Mouse (Mus musculus) embryonic facial prominence, embryonic 12.5 days (tissue): ENCODE data around the gene Frmd8. TPM values are rescaled to one million over a fixed set of nuclear protein-coding genes. Genes with fewer than 3 reads are reported as not detected.

Source experiments
- ATAC-seq: fragments of 200-750 bp; cut with Nextera tagmentation; 2 replicates; pipeline ENCODE4 v1.8.0; 2017; ENCODE audit not compliant: insufficient number of reproducible peaks, insufficient read depth, low FRiP score, low TSS enrichment
- H3K27ac ChIP-seq: fragments of 300-500 bp; sonication (generic); 2 replicates; pipeline ENCODE4 v1.5.1; 2016; ENCODE audit warnings: mild to moderate bottlenecking
- H3K27me3 ChIP-seq: fragments of 300-500 bp; sonication (generic); 2 replicates; pipeline ENCODE4 v1.6.1; 2016; ENCODE audit warnings: mild to moderate bottlenecking, moderate library complexity
- H3K36me3 ChIP-seq: fragments of 300-500 bp; sonication (generic); 2 replicates; pipeline ENCODE4 v1.6.1; 2016; ENCODE audit warnings: mild to moderate bottlenecking
- H3K4me1 ChIP-seq: fragments of 300-500 bp; sonication (generic); 2 replicates; pipeline ENCODE4 v1.6.1; 2016
- H3K4me2 ChIP-seq: fragments of 300-500 bp; sonication (generic); replicated peaks from 2 replicates; pipeline ENCODE4 v1.6.1; 2016; ENCODE audit warnings: mild to moderate bottlenecking, moderate library complexity
- H3K4me3 ChIP-seq: fragments of 300-500 bp; sonication (generic); 2 replicates; pipeline ENCODE4 v1.5.1; 2016; ENCODE audit warnings: mild to moderate bottlenecking
- H3K9ac ChIP-seq: fragments of 300-500 bp; sonication (generic); 2 replicates; pipeline ENCODE4 v1.6.1; 2016; ENCODE audit warnings: mild to moderate bottlenecking, moderate library complexity
- H3K9me3 ChIP-seq: fragments of 300-500 bp; sonication (generic); 2 replicates; pipeline ENCODE4 v1.6.1; 2016; ENCODE audit warnings: mild to moderate bottlenecking, moderate library complexity
- WGBS: fragments of 180-500 bp; shearing (Covaris S2); methylation state at CpG from one replicate; pipeline ENCODE4 v1.1.7; 2016; 5-methylcytosine and 5-hydroxymethylcytosine counted together
- polyA plus RNA-seq: library from polyadenylated mRNA; unstranded; fragments of >200 nt; fragmentation: Nextera tagmentation; extraction: Ambion mirVana; gene quantifications from 2 replicates; pipeline ENCODE4 v1.2.1, GENCODE M21; 2016

Frmd8 gene
- polyA plus RNA-seq, 1 experiment from 2014 or later = 41.4 TPM

DNA sequence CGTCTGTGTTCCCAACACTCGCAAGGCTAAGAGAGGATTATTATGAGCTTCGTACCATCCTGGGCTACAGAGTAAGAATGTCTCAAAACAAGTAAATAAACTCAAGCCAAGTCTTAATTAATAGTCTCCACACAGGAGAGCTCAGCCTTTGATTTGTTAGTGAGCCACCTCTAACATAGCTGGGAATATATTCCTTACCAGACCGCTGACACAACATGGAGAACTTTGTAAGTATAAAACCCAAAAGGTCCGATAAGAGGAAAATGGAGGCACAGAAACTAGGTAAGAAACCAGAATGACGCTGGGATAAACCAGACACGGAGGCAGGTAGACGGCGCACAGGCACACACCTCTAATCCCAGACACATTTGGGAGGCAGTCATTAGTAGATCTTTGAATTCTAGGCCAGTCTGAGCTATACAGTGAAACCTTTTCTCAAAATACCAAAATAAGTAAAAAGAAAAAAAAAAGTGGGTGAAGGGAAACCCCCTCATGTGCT, 34.1 kb downstream of the Frmd8 start:
- Histone ChIP-seq H3K27ac (no peak overlapping the region), H3K9ac (no peak overlapping the region), H3K9me3 (no peaks in the 10 kb centered on the region), H3K36me3 (no peaks in the 10 kb centered on the region), H3K4me2 (no peak overlapping the region), H3K4me1 (peaks cover 22% of the 10 kb centered on the region), H3K4me3 (no peak overlapping the region), H3K27me3 (no peaks in the 10 kb centered on the region)
- ATAC-seq = no peak
- WGBS = 90% methylated on average over 9 of the region's 9 CpGs

DNA sequence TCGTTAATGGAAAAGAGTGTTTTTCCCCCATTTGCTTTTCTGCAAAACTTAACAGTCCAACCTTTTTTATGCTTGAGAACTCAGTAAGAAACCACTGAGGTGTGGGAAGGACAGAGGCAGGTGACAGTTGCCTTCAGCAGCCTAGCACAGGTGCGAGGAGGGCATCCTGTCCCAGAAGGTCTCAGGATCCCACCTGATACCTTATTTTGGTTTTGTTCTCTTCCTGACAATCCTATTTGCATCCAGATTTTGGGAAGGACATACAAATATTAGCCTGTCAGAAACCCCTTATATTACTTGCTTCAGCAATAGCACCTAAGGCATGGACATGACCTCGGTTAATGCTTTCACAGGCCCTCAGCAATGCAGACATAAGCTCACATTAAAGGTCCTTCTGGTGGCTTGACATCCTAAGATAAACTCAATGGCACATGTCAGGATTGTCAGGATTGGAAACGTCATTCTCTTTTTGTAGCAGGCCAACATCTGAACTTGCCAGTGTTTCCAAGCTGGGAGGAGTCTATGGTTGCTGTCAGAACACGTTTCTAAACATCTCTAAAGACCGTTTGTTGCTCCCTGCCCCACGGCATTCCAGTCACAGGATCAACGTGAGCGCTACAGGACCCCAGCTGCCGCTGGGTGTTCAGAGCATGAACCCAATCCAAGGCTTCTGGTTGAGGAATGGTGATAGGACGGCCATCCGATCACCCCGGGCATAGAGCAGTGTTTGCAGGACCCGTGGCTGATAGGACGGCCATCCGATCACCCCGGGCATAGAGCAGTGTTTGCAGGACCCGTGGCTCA, 34.8 kb downstream of the Frmd8 start:
- H3K4me1 ChIP-seq = peaks cover 21% of the 10 kb centered on the region
- ATAC-seq = no peak
- H3K9me3 ChIP-seq = no peaks in the 10 kb centered on the region
- no peak overlapping the region for H3K9ac ChIP-seq
- H3K27me3 ChIP-seq = no peaks in the 10 kb centered on the region
- no peak overlapping the region for H3K4me3 ChIP-seq
- no peak overlapping the region for H3K4me2 ChIP-seq
- no peaks in the 10 kb centered on the region for H3K36me3 ChIP-seq
- 75% methylated on average over 18 of the region's 18 CpGs for WGBS
- H3K27ac ChIP-seq = no peak overlapping the region

DNA sequence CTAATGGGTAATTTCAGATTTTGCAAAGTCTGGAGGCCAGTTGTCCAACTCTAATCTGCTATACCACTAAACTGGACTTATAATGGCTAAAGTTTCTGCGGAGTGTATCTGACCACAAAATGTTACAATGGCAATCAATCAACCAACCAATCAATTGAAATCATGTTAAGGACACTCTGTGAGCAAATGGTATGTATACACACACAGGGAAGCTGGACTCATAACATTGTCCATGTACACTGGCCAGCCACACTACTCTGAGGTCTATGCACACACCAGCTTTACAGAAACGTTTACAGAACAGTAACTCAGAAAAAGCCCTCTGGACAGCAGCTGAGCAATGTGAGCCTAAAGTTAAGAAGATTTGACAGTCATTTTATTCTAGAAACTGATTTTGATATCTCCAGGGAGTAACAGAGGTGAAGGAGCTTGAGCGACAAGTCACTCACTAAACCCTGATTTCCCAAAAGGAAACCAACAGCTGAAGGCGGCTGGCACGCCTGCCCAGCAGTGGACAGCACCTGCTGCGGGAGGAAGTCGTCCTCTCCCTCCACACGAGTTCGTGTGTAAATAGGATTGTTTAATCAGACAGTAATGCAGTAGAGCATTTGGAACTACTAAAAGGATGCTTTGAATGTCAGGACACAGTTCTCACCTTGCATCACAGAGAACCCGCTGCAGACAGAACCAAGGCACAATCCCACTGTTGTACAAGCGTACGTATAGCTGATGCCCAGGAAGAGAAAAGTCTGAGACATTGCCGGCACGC, 35.6 kb downstream of the Frmd8 start:
- H3K36me3 ChIP-seq = no peaks in the 10 kb centered on the region
- H3K9ac ChIP-seq = no peak overlapping the region
- H3K27me3 ChIP-seq = no peaks in the 10 kb centered on the region
- no peak overlapping the region for H3K27ac ChIP-seq
- H3K4me3 ChIP-seq = no peak overlapping the region
- 71% methylated on average over 14 of the region's 14 CpGs for WGBS
- no peaks in the 10 kb centered on the region for H3K9me3 ChIP-seq
- no peak for ATAC-seq
- no peak overlapping the region for H3K4me2 ChIP-seq
- peaks cover 14% of the 10 kb centered on the region for H3K4me1 ChIP-seq

DNA sequence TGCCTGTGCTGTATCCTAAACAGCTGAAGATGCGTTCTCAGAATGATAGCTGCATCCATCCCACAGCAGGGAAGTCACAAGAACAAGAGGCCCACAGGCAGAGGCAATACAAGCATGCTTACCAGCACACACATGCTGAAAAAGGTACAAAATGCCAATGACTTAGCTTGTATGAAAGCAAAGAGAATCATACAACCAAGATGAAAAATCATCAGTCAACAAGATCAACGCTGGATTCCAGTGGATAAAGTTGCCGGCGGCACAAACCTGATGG, 36.2 kb downstream of the Frmd8 start:
- Histone ChIP-seq H3K4me1 (peaks cover 8% of the 10 kb centered on the region; the same call in 1 of the 2 replicates), H3K9ac (no peak overlapping the region), H3K4me3 (no peak overlapping the region), H3K9me3 (no peaks in the 10 kb centered on the region), H3K4me2 (no peak overlapping the region), H3K36me3 (no peaks in the 10 kb centered on the region), H3K27me3 (no peaks in the 10 kb centered on the region), H3K27ac (no peak overlapping the region)
- no peak for ATAC-seq
- WGBS = 86% methylated on average over 4 of the region's 4 CpGs

DNA sequence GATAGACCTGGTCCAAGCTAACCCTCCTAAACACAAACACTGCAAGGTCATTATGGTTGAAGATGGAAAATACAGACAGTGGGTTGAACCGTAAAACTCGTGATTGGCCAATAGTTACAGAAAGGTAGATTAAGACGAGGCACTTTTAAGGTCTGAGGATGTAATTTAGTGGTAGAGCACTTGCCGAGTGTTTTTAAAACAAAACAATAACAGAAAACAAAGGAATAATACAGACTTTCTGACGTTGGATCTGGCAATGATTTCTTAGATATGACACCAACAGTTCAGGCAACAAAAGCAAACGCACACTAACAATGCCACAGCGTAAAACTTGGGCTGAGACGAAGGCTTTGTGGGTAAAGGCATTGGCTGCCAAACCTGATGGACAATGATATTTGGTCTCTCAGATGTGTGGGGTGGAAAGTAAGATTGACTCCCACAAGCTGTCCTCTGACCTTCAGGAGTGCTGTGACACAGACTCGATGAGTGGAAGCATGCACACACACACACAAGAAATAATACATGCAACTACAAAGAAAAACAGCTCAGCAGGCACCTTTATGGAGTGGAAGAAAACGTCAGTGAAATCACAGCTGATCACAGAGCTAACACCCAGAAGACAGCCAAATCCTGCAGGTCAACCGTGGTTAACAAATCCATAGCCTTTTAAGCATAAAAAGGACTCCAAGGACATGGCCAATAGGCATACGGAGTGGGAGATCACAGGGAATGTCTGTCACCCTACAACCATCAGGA, 36.8 kb downstream of the Frmd8 start:
- Histone ChIP-seq H3K36me3 (no peaks in the 10 kb centered on the region), H3K4me3 (no peak overlapping the region), H3K9ac (no peak overlapping the region), H3K9me3 (no peaks in the 10 kb centered on the region), H3K27ac (no peak overlapping the region), H3K4me2 (no peak overlapping the region), H3K27me3 (no peaks in the 10 kb centered on the region), H3K4me1 (peaks cover 3% of the 10 kb centered on the region; the same call in 1 of the 2 replicates)
- ATAC-seq = no peak
- 83% methylated on average over 12 of the region's 12 CpGs for WGBS

DNA sequence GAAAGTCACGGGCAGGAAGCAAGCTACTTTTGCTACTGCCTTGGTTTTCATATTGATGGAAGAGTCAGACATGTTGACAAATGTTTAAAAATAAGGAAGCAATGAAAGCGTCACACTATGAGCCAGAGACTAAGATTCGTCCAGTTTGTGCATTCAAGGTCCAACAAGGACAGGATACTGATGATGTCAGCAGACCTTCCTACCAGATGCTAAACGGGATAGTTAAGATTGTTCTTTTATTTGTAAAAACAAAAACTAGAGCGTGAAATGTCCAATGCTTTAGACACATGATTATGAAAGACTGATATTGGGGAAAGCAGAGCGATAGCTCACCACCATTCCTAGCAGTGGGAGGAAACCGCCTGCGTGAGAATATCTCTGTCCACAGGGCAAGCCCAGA, 37.5 kb downstream of the Frmd8 start:
- H3K27me3 ChIP-seq = no peaks in the 10 kb centered on the region
- H3K9me3 ChIP-seq = no peaks in the 10 kb centered on the region
- ATAC-seq = no peak
- no peak overlapping the region for H3K9ac ChIP-seq
- whole genome bisulfite sequencing = 80% methylated on average over 8 of the region's 8 CpGs
- no peak overlapping the region for H3K4me2 ChIP-seq
- H3K27ac ChIP-seq = no peak overlapping the region
- H3K4me1 ChIP-seq = 0 out of 2 replicates have a peak, but pooled peaks cover 3% of the 10 kb centered on the region
- no peak overlapping the region for H3K4me3 ChIP-seq
- H3K36me3 ChIP-seq = no peaks in the 10 kb centered on the region

DNA sequence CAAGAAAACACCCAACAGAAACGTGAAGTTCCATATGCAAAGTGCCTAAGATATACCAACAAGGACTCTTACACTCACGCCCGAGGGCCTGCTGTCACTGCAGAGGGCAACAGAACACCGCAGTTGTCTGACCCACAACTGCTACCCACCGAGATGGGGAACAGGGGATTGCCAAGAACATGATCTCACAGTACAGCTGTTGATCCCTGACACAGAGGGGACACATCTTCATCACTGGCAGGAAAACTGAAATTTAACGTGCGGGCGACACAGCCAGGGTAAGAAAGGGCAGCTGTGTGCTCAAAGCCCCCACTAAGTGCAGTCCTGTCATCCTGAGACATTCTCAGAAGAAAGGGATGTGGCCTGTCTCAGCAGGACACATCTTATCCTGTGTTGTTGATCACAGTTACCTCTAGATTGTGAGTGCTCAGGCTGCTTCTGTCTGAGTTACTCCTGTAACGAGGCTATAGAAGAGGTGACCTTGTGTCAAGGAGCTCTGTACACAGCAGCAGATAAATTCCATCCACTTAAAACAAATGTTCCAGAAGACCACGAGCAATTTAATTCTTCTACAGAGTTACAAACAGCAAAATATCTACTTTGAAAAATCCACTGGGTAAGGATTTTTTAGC, 38.0 kb downstream of the Frmd8 start:
- no peak overlapping the region for H3K4me2 ChIP-seq
- H3K36me3 ChIP-seq = no peaks in the 10 kb centered on the region
- 0 out of 2 replicates have a peak, but pooled peaks cover 2% of the 10 kb centered on the region for H3K4me1 ChIP-seq
- whole genome bisulfite sequencing = 70% methylated on average over 10 of the region's 10 CpGs
- no peak overlapping the region for H3K27ac ChIP-seq
- H3K9me3 ChIP-seq = no peaks in the 10 kb centered on the region
- ATAC-seq = no peak
- H3K9ac ChIP-seq = no peak overlapping the region
- H3K4me3 ChIP-seq = no peak overlapping the region
- no peaks in the 10 kb centered on the region for H3K27me3 ChIP-seq

DNA sequence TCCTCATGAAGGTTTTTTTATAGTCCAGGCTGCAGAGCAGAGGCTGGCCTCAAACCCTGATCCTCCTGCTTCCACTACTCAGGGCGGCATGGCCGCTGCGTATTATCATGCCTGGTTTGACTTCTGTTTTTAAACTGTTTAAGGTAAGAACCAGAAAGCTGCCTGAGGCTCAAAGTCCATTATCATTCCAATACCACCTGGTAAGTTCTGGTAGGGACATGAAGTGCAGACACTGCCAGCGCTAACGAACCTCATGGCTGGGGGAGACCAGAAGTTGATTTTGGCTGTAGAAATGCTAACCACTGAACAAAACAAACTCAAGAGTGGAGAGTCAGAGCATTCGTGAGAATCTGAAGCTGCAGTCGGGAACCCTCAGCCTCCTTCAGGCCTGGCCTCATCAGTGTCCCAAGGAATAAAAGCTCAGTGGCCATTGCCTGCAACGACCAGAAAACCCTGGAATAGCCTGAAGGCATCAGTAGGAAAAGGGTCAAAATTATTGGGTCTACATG, 39.1 kb downstream of the Frmd8 start:
- WGBS = 74% methylated on average over 8 of the region's 8 CpGs
- no peaks in the 10 kb centered on the region for H3K27me3 ChIP-seq
- no peak overlapping the region for H3K9ac ChIP-seq
- no peak overlapping the region for H3K4me2 ChIP-seq
- H3K4me1 ChIP-seq = no peaks in the 10 kb centered on the region
- H3K36me3 ChIP-seq = no peaks in the 10 kb centered on the region
- no peak overlapping the region for H3K4me3 ChIP-seq
- no peaks in the 10 kb centered on the region for H3K9me3 ChIP-seq
- no peak for ATAC-seq
- no peak overlapping the region for H3K27ac ChIP-seq

DNA sequence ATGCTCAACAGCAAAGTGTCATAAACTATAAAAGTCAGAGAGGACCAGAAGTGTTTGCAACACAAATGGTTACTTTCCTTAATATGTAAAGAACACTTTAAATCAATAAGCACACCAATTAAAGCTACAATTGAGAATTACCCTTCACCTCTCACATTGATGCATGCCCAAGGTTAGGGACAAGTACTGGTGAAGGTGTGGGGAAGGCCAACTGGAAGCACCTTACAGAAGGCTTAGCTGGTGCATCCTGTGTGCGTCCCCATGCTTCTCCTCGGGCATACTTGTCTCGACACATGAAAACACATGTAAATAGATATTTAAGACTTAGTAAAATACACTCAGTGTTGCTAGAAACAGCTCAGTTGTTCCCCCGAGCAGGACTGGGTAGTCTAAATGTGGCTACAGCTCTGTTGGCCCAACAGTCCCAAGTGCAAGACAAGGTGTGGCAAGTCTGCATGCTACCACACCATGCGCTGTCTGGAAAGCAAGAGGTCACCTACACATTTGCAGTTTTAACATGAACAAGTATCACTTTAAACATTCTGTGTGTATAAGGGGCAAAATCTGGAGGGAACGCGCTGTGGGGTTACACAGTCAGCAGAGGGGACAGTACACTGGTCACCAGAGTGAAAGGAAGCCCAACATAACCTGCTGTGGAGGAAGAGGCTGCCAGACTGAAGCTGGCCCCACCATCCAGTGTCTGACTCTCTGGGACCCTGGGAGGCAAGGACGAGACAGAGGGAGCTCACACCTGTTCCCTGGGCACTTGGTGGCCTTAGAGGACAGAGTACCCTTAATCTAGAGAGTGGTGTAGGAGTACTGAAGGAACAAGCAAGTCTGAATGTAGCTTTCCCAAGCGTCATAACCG, 39.8 kb downstream of the Frmd8 start:
- ATAC-seq = no peak
- H3K9ac ChIP-seq = no peak overlapping the region
- H3K36me3 ChIP-seq = no peaks in the 10 kb centered on the region
- no peak overlapping the region for H3K4me3 ChIP-seq
- no peak overlapping the region for H3K4me2 ChIP-seq
- 91% methylated on average over 10 of the region's 10 CpGs for WGBS
- H3K27me3 ChIP-seq = no peaks in the 10 kb centered on the region
- no peak overlapping the region for H3K27ac ChIP-seq
- H3K4me1 ChIP-seq = no peaks in the 10 kb centered on the region
- no peaks in the 10 kb centered on the region for H3K9me3 ChIP-seq

DNA sequence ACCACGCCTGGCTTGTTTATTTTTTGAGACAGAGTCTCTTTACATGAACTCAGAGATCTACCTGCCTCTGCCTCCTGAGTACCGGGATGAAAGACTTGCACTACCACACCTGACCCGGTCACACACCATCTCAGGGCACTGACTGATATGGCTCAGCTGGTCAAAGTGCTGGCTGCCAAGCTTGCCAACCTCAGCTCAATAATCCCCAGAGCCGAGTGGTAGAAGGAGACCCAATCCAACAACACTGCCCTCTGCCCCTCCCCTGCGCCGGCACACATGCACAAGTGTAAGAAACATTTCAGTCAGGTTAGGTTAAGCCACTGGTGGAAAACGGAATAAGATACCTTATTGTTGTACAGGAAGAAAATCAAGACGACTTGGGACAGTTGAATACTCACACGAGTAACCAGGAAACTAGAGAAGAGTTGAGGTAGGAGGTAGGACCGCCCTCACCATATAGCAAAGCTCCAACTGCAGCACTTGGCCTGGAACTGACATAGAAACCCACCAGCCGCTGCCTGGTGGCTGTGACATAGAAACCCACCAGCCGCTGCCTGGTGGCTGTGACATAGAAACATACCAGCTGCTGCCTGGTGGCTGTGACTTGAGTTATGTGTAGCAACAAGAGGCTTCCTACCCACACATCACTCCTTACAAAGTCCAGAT, 40.7 kb downstream of the Frmd8 start:
- no peak overlapping the region for H3K4me3 ChIP-seq
- no peak overlapping the region for H3K9ac ChIP-seq
- H3K27me3 ChIP-seq = no peaks in the 10 kb centered on the region
- H3K9me3 ChIP-seq = no peaks in the 10 kb centered on the region
- no peak overlapping the region for H3K4me2 ChIP-seq
- ATAC-seq = no peak
- H3K27ac ChIP-seq = no peak overlapping the region
- WGBS = 88% methylated on average over 12 of the region's 12 CpGs
- H3K4me1 ChIP-seq = no peaks in the 10 kb centered on the region
- H3K36me3 ChIP-seq = no peaks in the 10 kb centered on the region
